Mouse (Mus musculus): ENCODE measurements around the gene Ppp6r1. TPM values are rescaled to one million over a fixed set of nuclear protein-coding genes. Genes with fewer than 3 reads are reported as not detected.

Gene Ppp6r1
- polyA plus RNA-seq, 1 experiment from 2014 or later, result 4.9 TPM

DNA sequence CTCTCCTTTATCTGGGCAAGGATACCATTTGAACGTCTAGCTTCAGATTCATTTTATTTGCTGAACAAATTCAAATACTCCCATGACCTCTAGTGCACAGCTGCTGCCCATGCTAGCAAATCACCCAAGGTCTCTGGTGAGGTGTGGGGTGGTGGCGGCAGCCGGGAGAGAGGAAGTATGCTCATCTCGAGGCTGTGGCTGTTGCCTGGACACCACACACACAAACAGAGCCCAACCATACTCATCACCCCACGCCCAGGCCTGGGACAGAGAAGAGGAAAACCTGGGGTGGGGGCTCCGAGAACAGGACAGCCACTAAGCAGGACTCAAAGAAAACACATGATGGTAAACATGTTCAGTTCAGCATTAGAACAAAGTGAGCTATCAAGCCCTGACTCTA is 11.5 kb downstream of the Ppp6r1 start:
- no peak overlapping the region for H3K4me2 ChIP-seq (ENCODE audit: low read depth, low read length)
- peaks cover 5% of the 10 kb centered on the region for H3K36me3 ChIP-seq (replicated peaks; ENCODE audit: control insufficient read depth, insufficient read depth, low read depth, low read length)
- no peak for DNase-seq (ENCODE audit: low spot score)
- ATAC-seq (replicated peaks; ENCODE audit: insufficient number of reproducible peaks, low FRiP score, low TSS enrichment, low read depth), result no peak
- H3K27me3 ChIP-seq (ENCODE audit: control insufficient read depth, insufficient read depth, low read length), result no peaks in the 10 kb centered on the region
- H3K4me1 ChIP-seq (ENCODE audit: control insufficient read depth, insufficient read depth, low read length), result no peaks in the 10 kb centered on the region
- no peaks in the 10 kb centered on the region for H3K9me3 ChIP-seq (replicated peaks; ENCODE audit: control insufficient read depth, low read length)
- WGBS, result 77% methylated on average over 6 of the region's 6 CpGs
- no peak overlapping the region for H3K4me3 ChIP-seq (ENCODE audit: low read depth, low read length)
- no peak overlapping the region for H3K9ac ChIP-seq (replicated peaks; ENCODE audit: low read length)
- no peak overlapping the region for H3K27ac ChIP-seq (replicated peaks; ENCODE audit: low read depth, low read length)

DNA sequence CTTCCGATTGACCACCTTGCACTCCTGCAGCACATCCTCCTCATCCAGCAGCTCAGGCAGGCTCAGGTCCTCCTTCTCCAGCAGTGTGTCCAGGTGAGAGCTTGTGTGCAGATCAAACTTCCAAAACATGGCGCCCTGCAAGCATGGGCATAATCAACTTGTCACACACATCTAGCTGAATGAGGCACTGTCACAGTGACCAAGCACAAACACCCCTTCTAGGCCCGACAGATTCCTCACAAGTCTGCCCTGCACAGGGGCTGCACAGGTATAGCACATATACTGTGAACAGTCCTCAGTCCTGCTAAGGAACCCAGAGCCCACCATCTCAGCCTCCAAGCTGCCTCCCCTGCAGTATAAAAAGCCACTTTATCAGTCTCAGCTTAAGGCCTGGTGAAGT is 12.0 kb downstream of the Ppp6r1 start:
- Histone ChIP-seq H3K4me2 (ENCODE audit: low read depth, low read length) (no peak overlapping the region; the same call in 1 of the 2 replicates), H3K9me3 (replicated peaks; ENCODE audit: control insufficient read depth, low read length) (no peaks in the 10 kb centered on the region), H3K9ac (replicated peaks; ENCODE audit: low read length) (no peak overlapping the region), H3K4me3 (ENCODE audit: low read depth, low read length) (no peak overlapping the region), H3K27me3 (ENCODE audit: control insufficient read depth, insufficient read depth, low read length) (no peaks in the 10 kb centered on the region), H3K36me3 (replicated peaks; ENCODE audit: control insufficient read depth, insufficient read depth, low read depth, low read length) (peaks cover 5% of the 10 kb centered on the region), H3K27ac (replicated peaks; ENCODE audit: low read depth, low read length) (no peak overlapping the region), H3K4me1 (ENCODE audit: control insufficient read depth, insufficient read depth, low read length) (no peaks in the 10 kb centered on the region)
- DNase-seq (ENCODE audit: low spot score), result no peak
- WGBS, result 84% methylated on average over 3 of the region's 3 CpGs
- ATAC-seq (replicated peaks; ENCODE audit: insufficient number of reproducible peaks, low FRiP score, low TSS enrichment, low read depth), result no peak

- Histone ChIP-seq H3K27me3 (ENCODE audit: control insufficient read depth, insufficient read depth, low read length) (no peaks in the 10 kb centered on the region), H3K9me3 (replicated peaks; ENCODE audit: control insufficient read depth, low read length) (no peaks in the 10 kb centered on the region), H3K36me3 (replicated peaks; ENCODE audit: control insufficient read depth, insufficient read depth, low read depth, low read length) (peaks cover 16% of the 10 kb centered on the region), H3K9ac (replicated peaks; ENCODE audit: low read length) (no peak overlapping the region), H3K27ac (replicated peaks; ENCODE audit: low read depth, low read length) (no peak overlapping the region), H3K4me1 (ENCODE audit: control insufficient read depth, insufficient read depth, low read length) (no peaks in the 10 kb centered on the region), H3K4me2 (ENCODE audit: low read depth, low read length) (no peak overlapping the region), H3K4me3 (ENCODE audit: low read depth, low read length) (no peak overlapping the region)
- ATAC-seq (replicated peaks; ENCODE audit: insufficient number of reproducible peaks, low FRiP score, low TSS enrichment, low read depth) (no peak), DNase-seq (ENCODE audit: low spot score) (no peak)
- WGBS, result 84% methylated on average over 6 of the region's 6 CpGs
These were observed 15.6 kb downstream of the Ppp6r1 start for GRCm38 (mm10) chr7:4643225-4643624.

- no peak overlapping the region for H3K4me3 ChIP-seq (ENCODE audit: low read depth, low read length)
- ATAC-seq (replicated peaks; ENCODE audit: insufficient number of reproducible peaks, low FRiP score, low TSS enrichment, low read depth) (no peak; the same call in 1 of the 2 replicates), DNase-seq (ENCODE audit: low spot score) (no peak)
- WGBS, result 90% methylated on average over 7 of the region's 7 CpGs
- no peak overlapping the region for H3K27ac ChIP-seq (replicated peaks; ENCODE audit: low read depth, low read length)
- H3K36me3 ChIP-seq (replicated peaks; ENCODE audit: control insufficient read depth, insufficient read depth, low read depth, low read length), result peaks cover 16% of the 10 kb centered on the region
- H3K27me3 ChIP-seq (ENCODE audit: control insufficient read depth, insufficient read depth, low read length), result no peaks in the 10 kb centered on the region
- no peaks in the 10 kb centered on the region for H3K4me1 ChIP-seq (ENCODE audit: control insufficient read depth, insufficient read depth, low read length)
- no peak overlapping the region for H3K9ac ChIP-seq (replicated peaks; ENCODE audit: low read length)
- no peaks in the 10 kb centered on the region for H3K9me3 ChIP-seq (replicated peaks; ENCODE audit: control insufficient read depth, low read length)
- H3K4me2 ChIP-seq (ENCODE audit: low read depth, low read length), result no peak overlapping the region
These were observed 16.9 kb downstream of the Ppp6r1 start for GRCm38 (mm10) chr7:4641956-4642355.

DNA sequence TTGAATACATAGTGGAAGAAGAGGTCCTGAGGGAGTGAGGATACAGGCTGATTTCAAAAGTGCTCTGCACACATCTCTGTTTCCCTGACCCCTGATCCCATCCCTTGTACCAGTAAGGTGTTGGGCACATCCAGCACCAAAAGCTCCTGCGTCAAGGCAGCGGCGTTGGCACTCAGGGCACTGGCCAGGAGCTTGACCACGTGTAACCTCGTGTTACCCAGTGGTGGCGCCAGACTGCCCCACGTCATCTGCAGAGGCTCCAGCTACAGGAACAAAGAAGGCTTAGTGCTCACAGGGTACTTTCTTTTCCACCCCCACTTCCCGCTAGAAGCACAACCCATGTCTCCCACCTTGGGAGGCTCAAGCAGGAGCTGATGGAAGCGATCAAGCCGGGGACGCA is 17.7 kb downstream of the Ppp6r1 start:
- Histone ChIP-seq H3K27ac (replicated peaks; ENCODE audit: low read depth, low read length) (no peak overlapping the region), H3K27me3 (ENCODE audit: control insufficient read depth, insufficient read depth, low read length) (no peaks in the 10 kb centered on the region), H3K9me3 (replicated peaks; ENCODE audit: control insufficient read depth, low read length) (no peaks in the 10 kb centered on the region), H3K9ac (replicated peaks; ENCODE audit: low read length) (no peak overlapping the region), H3K36me3 (replicated peaks; ENCODE audit: control insufficient read depth, insufficient read depth, low read depth, low read length) (peaks cover 16% of the 10 kb centered on the region), H3K4me2 (ENCODE audit: low read depth, low read length) (no peak overlapping the region), H3K4me1 (ENCODE audit: control insufficient read depth, insufficient read depth, low read length) (no peaks in the 10 kb centered on the region), H3K4me3 (ENCODE audit: low read depth, low read length) (no peak overlapping the region)
- WGBS, result 74% methylated on average over 11 of the region's 11 CpGs
- no peak for ATAC-seq (replicated peaks; ENCODE audit: insufficient number of reproducible peaks, low FRiP score, low TSS enrichment, low read depth)
- no peak for DNase-seq (ENCODE audit: low spot score)

GRCm38 (mm10) chr7:4636179-4636578 is 22.6 kb downstream of the Ppp6r1 start:
- Histone ChIP-seq H3K9ac (replicated peaks; ENCODE audit: low read length) (no peak overlapping the region), H3K4me1 (ENCODE audit: control insufficient read depth, insufficient read depth, low read length) (no peaks in the 10 kb centered on the region), H3K27me3 (ENCODE audit: control insufficient read depth, insufficient read depth, low read length) (no peaks in the 10 kb centered on the region), H3K4me3 (ENCODE audit: low read depth, low read length) (no peak overlapping the region), H3K4me2 (ENCODE audit: low read depth, low read length) (no peak overlapping the region), H3K9me3 (replicated peaks; ENCODE audit: control insufficient read depth, low read length) (no peaks in the 10 kb centered on the region), H3K36me3 (replicated peaks; ENCODE audit: control insufficient read depth, insufficient read depth, low read depth, low read length) (peaks cover 27% of the 10 kb centered on the region), H3K27ac (replicated peaks; ENCODE audit: low read depth, low read length) (no peak overlapping the region)
- WGBS, result 91% methylated on average over 4 of the region's 4 CpGs
- ATAC-seq (replicated peaks; ENCODE audit: insufficient number of reproducible peaks, low FRiP score, low TSS enrichment, low read depth) (no peak), DNase-seq (ENCODE audit: low spot score) (no peak)

GRCm38 (mm10) chr7:4631031-4631430 is 27.8 kb downstream of the Ppp6r1 start, which contains the start of gene Tmem86b:
Tmem86b (minus strand) TSS chr7:4631422.
- Histone ChIP-seq H3K4me1 (ENCODE audit: control insufficient read depth, insufficient read depth, low read length) (no peaks in the 10 kb centered on the region), H3K27me3 (ENCODE audit: control insufficient read depth, insufficient read depth, low read length) (no peaks in the 10 kb centered on the region), H3K9ac (replicated peaks; ENCODE audit: low read length) (no peak within 1 kb of the TSS), H3K27ac (replicated peaks; ENCODE audit: low read depth, low read length) (no peak within 1 kb of the TSS), H3K4me2 (ENCODE audit: low read depth, low read length) (no peak within 1 kb of the TSS), H3K36me3 (replicated peaks; ENCODE audit: control insufficient read depth, insufficient read depth, low read depth, low read length) (peaks cover 16% of the 10 kb centered on the region), H3K9me3 (replicated peaks; ENCODE audit: control insufficient read depth, low read length) (no peaks in the 10 kb centered on the region), H3K4me3 (ENCODE audit: low read depth, low read length) (no peak within 1 kb of the TSS)
- no peak for ATAC-seq (replicated peaks; ENCODE audit: insufficient number of reproducible peaks, low FRiP score, low TSS enrichment, low read depth)
- no peak for DNase-seq (ENCODE audit: low spot score)
- 91% methylated on average over 4 of the region's 4 CpGs for WGBS

- ATAC-seq (replicated peaks; ENCODE audit: insufficient number of reproducible peaks, low FRiP score, low TSS enrichment, low read depth), result no peak
- Histone ChIP-seq H3K4me3 (ENCODE audit: low read depth, low read length) (no peak overlapping the region), H3K36me3 (replicated peaks; ENCODE audit: control insufficient read depth, insufficient read depth, low read depth, low read length) (peaks cover 12% of the 10 kb centered on the region), H3K27ac (replicated peaks; ENCODE audit: low read depth, low read length) (no peak overlapping the region), H3K4me1 (ENCODE audit: control insufficient read depth, insufficient read depth, low read length) (no peaks in the 10 kb centered on the region), H3K4me2 (ENCODE audit: low read depth, low read length) (no peak overlapping the region), H3K9me3 (replicated peaks; ENCODE audit: control insufficient read depth, low read length) (no peaks in the 10 kb centered on the region), H3K27me3 (ENCODE audit: control insufficient read depth, insufficient read depth, low read length) (no peaks in the 10 kb centered on the region), H3K9ac (replicated peaks; ENCODE audit: low read length) (no peak overlapping the region)
- WGBS, result 82% methylated on average over 1 of the region's 1 CpGs
- no peak for DNase-seq (ENCODE audit: low spot score)
These were observed 28.6 kb downstream of the Ppp6r1 start for GRCm38 (mm10) chr7:4630198-4630597.
